Mouse (Mus musculus): ENCODE data around the gene Dcaf11. TPM values are rescaled to one million over a fixed set of nuclear protein-coding genes. Genes with fewer than 3 reads are reported as not detected.

Gene Dcaf11
- total RNA-seq, 2 experiments from 2014 or later: 107 to 153 TPM

DNA sequence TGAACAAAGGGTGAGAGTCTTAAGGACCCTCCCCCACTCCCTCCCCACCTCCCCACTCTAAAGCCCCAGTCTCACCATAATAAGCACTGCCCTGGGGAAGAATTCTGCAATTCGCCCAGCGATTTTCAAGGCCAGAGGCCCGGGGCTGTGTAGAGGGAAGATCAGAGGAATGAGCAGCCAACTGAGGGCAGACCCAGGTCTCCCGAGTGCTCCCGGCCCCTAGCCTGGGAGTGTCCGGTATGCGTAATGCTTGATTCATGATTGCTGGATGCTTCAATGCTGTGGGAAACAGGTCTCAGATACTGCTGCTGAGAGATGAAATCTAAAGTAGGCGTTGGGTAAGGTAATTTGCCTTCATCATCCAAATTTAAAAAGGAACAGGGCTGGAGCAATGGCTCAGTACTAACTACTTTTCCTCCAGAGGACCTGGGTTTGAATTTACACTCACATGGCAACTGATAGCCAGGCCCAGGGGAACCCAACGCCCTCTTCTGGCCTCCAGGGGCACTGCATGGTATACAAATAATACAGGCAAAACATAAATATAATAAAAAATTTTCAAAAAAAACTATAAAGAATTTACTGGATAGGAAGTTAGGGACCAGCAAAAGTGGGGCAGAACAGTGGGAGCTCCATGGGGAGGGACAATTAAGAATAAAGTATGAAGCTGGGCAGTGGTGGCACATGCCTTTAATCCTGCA is 22.3 kb downstream of the Dcaf11 start:
- DNase-seq (ENCODE audit: low spot score in 2 of 2): no peak

DNA sequence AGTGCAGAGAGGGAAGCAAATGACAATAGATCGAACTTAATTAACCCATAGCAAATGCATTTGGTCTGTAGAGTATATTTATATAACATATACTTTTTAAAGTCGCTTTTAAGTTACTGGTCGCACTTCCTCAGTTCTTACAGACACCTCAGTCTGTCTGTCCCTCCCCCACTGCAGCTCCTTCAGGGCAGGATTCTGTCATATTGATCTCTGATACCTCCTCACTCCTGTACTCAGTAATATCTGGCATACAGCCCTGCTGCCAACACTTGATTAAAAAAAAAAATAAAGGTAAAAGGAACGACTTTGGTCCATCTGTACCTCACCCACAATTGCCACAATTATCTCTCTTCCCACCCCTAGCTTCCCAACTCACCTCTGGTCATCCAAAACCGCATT is 24.5 kb downstream of the Dcaf11 start:
- DNase-seq (ENCODE audit: low spot score in 2 of 2): no peak

DNA sequence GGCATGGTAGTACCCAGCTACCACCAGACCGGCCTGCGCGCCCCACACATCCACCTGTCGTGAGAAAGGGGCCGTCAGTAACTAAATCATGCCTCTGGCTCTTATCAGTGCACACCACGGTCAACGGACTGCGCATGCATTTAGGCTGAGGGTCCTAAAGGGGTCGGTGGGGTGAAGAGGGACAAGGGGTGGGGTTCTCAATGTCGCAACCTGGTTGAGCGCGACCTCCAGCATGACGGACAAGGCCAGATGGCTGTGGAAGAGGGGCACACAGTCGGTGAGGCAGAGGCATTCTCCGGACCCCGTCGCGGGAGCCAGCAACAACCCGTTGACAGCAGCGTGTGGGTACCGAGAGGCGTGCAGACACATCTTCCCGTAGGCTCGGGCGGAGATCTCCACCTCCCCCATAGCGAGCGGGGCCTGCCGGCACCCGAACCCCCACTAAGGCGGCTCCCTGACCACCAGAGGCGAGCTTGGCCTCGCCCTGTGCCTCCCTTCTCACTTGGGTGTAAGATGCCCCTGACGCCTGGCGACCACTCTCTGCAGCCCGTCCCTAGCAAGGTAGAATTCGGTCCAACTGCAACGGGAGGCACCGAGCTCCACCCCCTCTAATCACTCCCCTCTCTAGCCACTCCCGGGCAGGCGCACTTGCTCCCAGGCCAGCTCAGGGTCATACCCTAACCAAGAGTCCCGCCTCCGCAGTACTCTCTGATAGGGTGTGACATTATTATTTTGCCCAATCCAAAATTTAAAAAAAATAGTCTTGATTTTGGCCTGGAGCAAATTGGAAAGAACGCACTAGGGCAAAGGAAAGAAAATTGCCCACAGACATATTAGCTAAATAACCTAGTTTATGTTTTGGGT is 25.1 kb downstream of the Dcaf11 start, which contains the start of gene Emc9:
Emc9 (minus strand) TSS at position 601 of the 864 bp plus-strand sequence.
- peak; percentile 73 to 80 for DNase-seq (ENCODE audit: low spot score in 2 of 2)

DNA sequence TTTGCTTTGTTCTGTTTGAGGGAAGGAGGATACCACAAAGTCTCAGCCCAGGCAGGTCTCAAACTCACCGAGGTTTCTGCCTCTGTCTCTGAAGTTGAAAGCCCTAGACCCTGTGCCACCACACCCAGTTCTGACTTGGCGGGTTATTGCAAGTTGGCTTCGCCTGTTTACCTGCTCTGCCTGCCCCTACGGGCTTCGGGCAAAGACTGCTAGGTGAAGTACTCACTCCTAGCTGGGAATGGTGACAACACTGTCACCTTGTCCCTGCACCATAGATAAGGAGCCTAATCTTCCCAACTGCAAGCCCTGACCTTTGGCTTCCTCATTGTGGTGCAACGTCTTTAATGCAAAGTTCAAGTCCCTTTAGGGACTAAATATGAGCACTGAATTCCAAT is 25.8 kb downstream of the Dcaf11 start:
- DNase-seq (ENCODE audit: low spot score in 2 of 2): no peak

DNA sequence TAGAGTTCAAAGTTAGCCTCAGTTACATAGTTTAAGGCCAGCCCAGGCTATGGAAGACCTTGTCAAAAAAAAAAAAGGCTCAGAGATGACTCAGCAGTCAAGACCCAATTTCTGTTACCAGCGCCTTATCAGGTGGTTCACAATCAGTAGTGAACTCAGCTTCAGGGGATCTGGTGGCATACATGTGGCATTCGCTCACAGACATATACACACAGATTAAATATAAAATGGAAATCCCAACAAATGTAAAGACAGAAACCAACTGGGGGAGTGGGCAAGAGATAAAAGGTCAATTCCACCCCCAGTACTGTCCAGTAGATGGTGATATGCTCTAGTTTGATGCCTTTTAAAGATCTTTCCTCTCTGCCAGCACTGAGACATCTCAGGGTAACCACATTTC is 26.3 kb downstream of the Dcaf11 start:
- DNase-seq (ENCODE audit: low spot score in 2 of 2): no peak

DNA sequence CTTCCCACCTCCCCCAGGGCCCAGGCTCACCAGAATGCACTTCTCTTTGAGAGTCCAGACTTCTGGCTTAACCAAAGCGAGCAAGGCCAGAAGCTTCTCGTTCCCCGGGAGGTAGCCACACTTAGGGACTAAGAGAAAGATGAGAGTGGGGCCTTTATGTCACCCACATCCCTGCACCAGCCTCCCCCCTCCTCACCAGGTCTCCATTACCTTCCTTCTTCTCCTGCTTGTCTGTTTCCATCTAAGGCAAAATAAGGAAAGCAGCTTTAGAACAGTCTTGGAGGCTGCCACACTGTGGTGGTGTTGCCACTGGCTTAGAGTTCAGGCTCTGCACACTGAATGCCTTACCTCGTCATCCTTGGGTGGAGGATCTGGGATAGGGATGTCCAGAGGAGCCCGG is 29.5 kb downstream of the Dcaf11 start:
- no peak for DNase-seq (ENCODE audit: low spot score in 2 of 2)

DNA sequence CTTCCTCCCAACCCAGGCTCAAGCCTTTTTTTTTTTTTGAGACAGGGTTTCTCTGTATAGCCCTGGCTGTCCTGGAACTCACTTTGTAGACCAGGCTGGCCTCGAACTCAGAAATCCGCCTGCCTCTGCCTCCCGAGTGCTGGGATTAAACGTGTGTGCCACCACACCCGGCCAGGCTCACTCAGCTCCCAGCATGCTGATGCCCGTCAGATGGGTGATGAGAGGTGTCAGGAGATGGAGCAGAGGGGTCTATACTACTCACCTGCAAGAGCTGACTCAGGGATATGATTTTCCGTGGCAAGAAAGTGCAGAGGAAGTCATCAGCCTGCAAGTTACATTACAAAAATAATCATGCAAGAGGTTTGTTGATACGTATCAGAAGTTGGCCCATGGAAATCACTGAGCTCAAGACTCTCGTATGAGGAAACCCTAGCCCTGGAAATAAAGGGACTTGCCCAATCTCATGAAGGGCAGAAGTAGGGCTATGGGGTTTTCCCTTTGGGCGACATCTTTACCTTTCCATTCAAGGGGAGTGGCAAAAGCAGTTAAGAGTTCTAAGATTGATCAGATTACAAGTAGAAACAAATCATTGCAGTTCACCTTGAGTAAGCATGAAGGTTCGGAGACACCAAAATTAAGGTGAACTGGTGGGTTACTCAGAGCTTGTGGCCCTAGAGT is 30.1 kb downstream of the Dcaf11 start:
- no peak for DNase-seq (ENCODE audit: low spot score in 2 of 2)

DNA sequence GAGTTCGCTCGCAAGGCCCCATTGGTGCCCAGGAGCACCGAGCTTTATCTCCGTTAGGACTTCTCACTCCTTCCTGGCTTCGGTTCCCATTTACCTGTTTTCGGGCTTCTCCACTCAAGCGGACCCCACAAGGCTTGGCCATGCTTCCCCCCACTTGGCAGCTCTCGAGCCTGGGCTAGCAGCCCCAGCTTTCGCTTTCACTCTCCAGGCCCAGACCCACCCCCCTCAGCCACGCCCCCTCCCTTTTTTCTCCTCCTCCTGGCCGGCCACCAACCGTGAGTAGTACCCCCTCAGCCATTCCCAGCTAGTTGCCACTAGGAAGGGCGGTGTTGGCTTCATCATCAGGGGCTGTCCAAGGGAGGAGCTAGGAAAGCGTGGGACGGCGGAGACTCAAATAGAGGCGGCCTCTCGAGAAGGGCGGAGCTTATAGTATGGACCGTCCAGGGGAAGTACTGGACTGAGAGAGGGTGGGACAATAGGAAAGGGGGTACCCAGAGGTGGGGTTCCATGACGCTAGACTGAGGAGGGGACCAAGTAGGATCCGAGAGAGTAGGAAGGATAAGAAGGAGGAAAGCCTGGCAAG is 31.0 kb downstream of the Dcaf11 start, which contains the start of gene Psme2:
Psme2 (minus strand) TSS at position 366 of the 583 bp plus-strand sequence.
- peak; percentile 82 to 84 for DNase-seq (ENCODE audit: low spot score in 2 of 2)

DNA sequence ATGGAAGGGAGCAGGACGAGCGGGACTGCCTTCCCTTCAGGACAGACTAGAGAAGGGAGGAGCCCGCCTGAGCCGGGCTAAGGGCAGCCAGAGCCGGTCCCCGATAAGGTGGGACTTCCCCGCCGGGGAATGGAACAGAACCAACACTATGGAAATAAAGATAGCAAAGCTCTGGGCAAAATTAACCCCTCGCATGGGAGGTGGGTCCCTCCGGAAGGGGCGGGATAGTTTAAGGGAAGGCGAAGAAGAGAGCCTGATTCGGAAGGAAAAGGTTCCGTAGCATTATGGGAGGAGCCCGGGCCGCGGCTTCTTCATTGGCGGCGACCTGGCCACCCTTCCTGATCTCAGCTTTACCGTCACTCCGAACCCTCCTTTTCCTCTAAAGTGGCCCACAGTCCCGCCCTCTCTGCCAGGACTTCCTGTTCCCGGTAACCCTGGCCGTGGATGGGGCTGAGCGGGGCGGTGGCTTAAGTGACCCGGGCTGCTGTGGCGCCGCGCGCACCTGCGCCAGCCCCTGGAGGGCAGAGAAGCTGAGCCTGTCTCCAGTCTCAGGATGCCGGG is 31.6 kb downstream of the Dcaf11 start, which contains the start of gene Rnf31:
Rnf31 (plus strand) TSS at position 378 of the 561 bp plus-strand sequence.
- DNase-seq (ENCODE audit: low spot score in 2 of 2): peak; percentile 85

DNA sequence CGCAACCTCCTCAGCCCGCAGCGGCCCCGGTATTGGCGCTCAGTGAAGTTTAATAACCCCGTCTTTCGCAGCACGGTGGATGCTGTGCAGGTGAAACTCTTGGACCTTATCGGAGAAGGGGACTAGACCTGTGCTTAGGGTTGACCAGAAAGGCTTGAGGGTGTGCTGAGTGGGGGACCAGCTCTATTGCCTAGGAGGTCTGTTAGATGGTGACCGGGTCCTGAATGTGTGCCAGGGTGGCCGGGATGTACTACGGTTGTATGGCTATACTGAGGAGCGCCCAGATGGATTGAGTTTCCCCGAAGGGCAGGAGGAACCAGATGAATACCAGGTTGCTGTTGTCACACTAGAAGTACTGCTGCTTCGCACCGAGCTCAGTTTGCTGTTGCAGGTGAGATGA is 32.4 kb downstream of the Dcaf11 start:
- DNase-seq (ENCODE audit: low spot score in 2 of 2): no peak

DNA sequence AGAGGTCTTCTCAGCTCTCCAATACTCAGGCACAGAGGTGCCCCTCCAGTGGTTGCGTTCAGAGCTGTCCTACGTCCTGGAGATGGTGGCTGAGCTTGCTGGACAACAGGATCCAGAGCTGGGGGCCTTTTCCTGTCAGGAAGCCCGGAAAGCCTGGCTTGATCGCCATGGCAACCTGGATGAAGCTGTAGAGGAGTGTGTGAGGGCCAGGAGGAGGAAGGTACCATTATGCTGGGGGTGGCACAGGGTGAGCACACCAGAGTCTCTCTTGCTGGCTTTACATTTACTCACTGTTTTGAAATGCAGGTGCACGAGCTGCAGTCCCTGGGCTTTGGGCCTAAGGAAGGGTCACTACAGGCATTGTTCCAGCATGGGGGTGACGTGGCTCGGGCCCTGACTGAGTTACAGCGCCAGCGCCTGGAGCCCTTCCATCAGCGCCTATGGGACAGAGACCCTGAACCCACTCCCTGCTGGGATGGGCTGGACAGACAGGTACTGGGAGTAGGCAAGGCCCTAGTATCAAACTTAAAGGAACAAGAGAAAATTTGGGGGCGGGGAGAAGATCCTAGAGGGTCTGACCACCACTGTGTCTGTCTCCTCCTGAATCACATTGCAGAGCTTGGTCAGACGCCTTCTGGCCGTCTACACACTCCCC is 36.4 kb downstream of the Dcaf11 start:
- no peak for DNase-seq (ENCODE audit: low spot score in 2 of 2)

DNA sequence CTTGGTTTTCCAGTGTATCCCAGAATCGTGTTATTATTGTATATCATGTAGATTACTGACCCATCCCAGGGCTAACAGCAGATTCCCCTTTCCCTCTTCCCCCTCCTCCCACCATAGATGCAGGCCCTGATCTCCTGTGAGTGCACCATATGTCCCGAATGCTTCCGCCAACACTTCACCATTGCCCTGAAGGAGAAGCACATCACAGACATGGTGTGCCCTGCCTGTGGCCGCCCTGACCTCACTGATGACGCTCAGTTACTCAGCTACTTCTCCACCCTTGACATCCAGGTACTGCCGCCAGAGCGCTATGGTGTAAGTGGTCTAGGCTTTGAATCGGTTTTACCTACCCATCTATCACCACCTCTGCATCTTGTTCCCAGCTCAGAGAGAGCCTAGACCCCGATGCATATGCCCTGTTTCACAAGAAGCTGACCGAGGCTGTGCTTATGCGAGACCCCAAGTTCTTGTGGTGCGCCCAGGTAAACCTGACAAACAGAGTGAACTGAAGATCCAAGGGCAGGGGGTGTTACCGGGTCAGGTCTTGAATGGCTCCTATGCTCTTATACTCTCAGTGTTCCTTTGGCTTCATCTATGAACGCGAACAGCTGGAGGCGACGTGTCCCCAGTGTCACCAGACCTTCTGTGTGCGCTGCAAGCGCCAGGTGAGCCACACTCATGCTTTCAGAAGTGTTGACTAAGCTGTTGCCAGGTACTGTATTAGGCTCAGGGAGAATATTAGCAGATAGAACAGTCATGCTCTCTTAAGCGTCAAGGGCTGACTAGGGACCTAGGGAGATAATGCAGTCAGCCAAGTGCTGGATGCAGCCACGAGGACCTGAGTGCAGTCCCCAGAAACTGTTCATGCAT is 39.0 kb downstream of the Dcaf11 start:
- DNase-seq (ENCODE audit: low spot score in 2 of 2): no peak

DNA sequence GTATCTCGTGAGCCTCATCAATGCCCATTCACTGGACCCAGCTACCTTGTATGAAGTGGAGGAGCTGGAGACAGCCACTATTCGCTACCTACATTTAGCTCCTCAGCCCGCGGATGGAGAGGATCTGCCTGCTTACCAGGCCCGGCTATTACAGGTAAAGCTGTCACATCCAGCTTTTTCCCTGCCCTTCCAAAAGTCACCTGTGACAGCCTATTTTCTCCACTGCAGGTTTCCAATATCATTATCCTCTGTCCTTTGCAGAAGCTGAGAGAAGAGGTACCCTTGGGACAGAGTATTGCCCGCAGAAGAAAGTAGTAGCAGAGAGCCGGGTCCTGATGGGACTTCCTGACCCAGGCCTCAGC is 43.4 kb downstream of the Dcaf11 start, which contains the start of gene Irf9:
Irf9 (plus strand) TSS at position 301 of the 362 bp plus-strand sequence.
- no peak for DNase-seq (ENCODE audit: low spot score in 2 of 2)

DNA sequence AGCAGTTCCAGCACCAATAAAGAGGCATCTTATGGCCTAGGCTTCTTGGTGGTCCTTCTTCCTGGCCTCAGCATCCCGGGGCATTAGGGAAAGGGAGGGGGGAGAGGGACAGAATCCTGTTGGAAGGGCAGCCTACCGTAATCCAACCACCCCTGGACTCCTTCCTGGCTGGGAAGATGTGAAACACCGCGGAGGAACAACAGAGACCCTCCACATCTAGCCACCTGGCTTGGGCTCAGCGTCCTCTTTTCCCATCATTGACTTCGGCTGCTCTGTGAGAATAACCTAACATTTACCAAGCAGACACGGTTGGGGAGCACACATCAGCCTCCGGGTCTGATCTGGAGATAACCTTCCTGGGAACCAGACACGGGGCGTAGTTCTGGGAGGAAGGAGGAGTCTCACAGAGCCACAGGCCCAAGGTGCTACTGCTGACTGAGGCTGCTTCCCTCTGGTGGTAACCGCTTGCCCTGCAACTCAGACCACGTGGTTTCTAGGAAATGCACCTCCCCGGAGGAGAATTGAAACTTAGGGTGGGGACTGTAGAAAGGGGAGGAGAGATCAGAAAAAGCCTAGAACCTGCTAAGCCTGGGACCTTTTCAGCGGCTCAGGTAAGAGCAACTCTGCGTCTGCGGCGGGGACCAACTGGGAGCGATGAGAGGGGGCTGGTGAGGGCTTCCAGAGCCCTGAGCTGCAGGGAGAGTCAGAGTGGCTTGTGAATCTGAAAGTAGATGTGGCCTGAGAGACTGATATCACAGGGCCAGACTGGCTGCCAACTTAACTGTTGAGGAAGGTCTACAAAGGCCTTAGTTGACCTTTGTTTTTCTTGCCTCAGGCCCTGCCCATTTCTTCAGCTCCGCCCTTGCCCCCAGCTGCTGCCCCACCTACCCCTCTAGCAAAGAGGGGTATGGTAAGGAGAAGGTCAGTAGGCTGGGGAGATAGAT is 44.1 kb downstream of the Dcaf11 start:
- DNase-seq (ENCODE audit: low spot score in 2 of 2): peak; percentile 86

DNA sequence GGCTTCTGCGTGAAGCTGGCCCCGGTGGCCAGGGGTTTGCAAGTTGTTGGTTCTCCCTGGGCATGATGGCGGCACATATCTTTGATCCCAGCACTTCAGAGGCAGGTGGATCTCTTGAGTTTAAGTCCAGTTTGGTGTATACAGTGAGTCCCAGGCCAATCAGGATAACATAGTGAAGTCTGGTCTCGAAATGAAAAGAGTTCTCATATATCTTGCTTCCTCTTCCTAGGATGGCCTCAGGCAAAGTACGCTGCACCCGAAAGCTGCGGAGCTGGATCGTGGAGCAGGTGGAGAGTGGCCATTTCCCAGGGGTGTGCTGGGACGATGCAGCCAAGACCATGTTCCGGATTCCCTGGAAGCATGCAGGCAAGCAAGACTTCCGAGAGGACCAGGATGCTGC is 45.0 kb downstream of the Dcaf11 start:
- no peak for DNase-seq (ENCODE audit: low spot score in 2 of 2)

DNA sequence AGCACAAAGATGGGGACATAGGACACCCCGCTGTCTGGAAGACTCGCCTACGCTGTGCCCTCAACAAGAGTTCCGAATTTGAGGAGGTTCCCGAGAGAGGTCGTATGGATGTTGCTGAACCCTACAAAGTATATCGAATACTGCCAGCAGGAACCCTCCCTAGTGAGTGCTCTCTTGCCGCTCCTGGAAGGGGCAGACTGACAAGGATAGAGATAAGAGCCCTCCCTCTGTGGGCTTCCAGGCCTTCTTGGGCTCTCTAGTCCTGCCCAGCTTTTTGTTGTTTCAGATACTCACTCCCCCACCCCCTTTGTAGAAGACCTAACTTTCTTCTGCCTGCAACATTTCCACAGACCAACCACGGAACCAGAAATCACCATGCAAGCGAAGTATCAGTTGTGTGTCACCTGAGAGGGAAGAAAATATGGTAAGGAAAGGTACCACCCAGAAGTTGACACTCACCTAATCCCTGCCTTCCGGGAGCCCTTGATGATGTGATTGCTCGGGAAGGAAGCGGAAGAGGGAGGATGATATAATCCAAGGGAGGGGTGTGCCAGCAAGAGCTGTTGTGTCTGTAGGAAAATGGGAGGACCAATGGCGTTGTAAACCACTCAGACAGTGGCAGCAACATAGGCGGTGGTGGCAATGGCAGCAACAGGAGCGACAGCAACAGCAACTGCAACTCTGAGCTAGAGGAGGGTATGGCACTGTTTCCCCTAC is 46.1 kb downstream of the Dcaf11 start:
- no peak for DNase-seq (ENCODE audit: low spot score in 2 of 2)

DNA sequence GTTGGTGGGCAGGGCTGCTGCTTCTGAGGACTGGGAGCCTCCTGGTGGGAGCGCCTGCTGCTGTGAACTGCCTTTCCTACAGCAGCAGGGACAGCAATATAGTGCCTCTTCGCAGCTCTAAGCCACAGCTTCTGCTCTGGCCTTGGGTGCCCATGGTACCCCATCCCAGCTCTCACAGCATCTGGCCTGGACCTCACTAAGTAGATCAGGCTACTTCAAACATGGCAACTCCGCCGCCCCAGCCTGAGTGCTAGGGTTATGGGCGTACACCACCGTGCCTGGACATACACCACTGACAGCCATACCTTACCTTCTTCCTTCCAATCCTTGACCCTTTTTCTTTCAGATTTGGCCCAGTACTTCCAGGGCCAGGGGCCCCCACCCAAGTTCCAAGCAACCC is 48.5 kb downstream of the Dcaf11 start:
- no peak for DNase-seq (ENCODE audit: low spot score in 2 of 2)

DNA sequence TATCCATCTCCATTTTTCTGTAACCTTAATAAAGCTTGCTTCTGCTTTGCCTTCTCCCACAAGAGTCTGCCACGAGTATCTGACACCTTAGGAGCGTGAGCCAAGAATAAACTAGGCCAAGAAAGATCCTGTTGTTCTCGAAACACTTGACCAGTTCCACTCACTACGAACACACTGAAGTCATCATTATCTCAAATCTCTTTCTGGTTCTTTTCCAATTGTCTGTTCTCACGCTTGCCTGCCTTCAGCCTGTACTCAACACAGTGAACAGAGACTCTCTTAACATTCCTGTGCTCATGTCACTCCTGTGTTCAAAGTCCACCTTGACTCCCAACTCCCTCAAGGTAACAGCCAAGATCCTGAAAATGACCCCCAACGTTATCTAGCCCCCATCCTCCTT is 53.5 kb downstream of the Dcaf11 start:
- no peak for DNase-seq (ENCODE audit: low spot score in 2 of 2)

Data from adrenal gland, adult 18-20 months (tissue).